Mouse (Mus musculus) neural tube, embryonic 11.5 days (tissue): ENCODE data around the gene Rab5a. TPM values are rescaled to one million over a fixed set of nuclear protein-coding genes. Genes with fewer than 3 reads are reported as not detected.

ENCODE experiments used
- ATAC-seq: fragments of 200-750 bp; cut with Nextera tagmentation; 2 replicates; pipeline ENCODE4 v1.8.0; 2017; ENCODE audit warnings: moderate number of reproducible peaks, mild to moderate bottlenecking, moderate TSS enrichment, moderate library complexity; ENCODE audit not compliant: insufficient read depth, low FRiP score, low TSS enrichment
- DNase-seq: peaks from one replicate; pipeline ENCODE4 v3.0.0-alpha.2; 2015; ENCODE audit warnings: low spot score
- H3K27ac ChIP-seq: fragments of 300-500 bp; sonication (generic); 2 replicates; pipeline ENCODE4 v1.5.1; 2014; ENCODE audit warnings: low read depth, mild to moderate bottlenecking, low read length
- H3K27me3 ChIP-seq: fragments of 300-500 bp; sonication (generic); 2 replicates; pipeline ENCODE4 v1.6.1; 2014; ENCODE audit warnings: mild to moderate bottlenecking, low read length, mixed read lengths; ENCODE audit not compliant: control insufficient read depth, insufficient read depth
- H3K36me3 ChIP-seq: fragments of 300-500 bp; sonication (generic); 2 replicates; pipeline ENCODE4 v1.6.1; 2014; ENCODE audit warnings: mild to moderate bottlenecking, low read length, moderate library complexity, mixed read lengths; ENCODE audit not compliant: control insufficient read depth, insufficient read depth
- H3K4me1 ChIP-seq: fragments of 300-500 bp; sonication (generic); 2 replicates; pipeline ENCODE4 v1.6.1; 2014; ENCODE audit warnings: low read length, mixed read lengths; ENCODE audit not compliant: control insufficient read depth, insufficient read depth
- H3K4me2 ChIP-seq: fragments of 300-500 bp; sonication (generic); 2 replicates; pipeline ENCODE4 v1.6.1; 2014; ENCODE audit warnings: low read depth, mild to moderate bottlenecking, moderate library complexity
- H3K4me3 ChIP-seq: fragments of 300-500 bp; sonication (generic); 2 replicates; pipeline ENCODE4 v1.5.1; 2014; ENCODE audit warnings: low read depth, low read length
- H3K9ac ChIP-seq: fragments of 300-500 bp; sonication (generic); 2 replicates; pipeline ENCODE4 v1.6.1; 2014; ENCODE audit warnings: mild to moderate bottlenecking, low read length
- H3K9me3 ChIP-seq: fragments of 300-500 bp; sonication (generic); 2 replicates; pipeline ENCODE4 v1.6.1; 2016; ENCODE audit warnings: low read length; ENCODE audit not compliant: control insufficient read depth
- WGBS: fragments of 180-500 bp; shearing (Covaris S2); extraction: QIAGEN DNeasy Blood & Tissue Kit; methylation state at CpG from one replicate; pipeline ENCODE4 v1.1.7; 2014; 5-methylcytosine and 5-hydroxymethylcytosine counted together
- polyA plus RNA-seq: library from polyadenylated mRNA; unstranded; fragments of >200 nt; fragmentation: Nextera tagmentation; extraction: Ambion mirVana; gene quantifications from 2 replicates; pipeline ENCODE4 v1.2.1, GENCODE M21; 2014

Gene Rab5a
- polyA plus RNA-seq, 1 experiment from 2014 or later, result 110 TPM

DNA sequence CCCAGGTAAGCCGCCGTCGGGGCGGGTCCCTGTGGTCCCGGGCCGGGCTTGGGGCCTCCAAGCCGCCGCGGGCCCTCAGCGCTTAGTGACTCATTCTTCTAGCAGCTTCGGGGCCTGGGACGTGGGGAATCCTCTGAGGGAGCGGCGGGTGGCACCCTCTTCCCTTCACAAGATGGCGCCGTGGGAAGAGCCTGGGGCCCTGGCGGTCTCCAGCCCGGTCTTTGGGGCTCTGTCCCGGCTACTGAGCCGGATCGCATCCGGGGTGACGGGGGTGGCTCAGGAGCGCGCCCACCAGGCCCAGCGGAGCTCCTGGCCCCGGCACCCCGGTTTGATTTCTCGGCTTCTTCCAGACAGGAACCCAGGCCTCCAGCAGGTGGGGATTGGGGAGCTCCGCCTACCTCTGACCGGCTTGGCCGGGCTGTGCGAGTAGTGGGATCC, 589 bp downstream of the Rab5a start:
- no peaks in the 10 kb centered on the region for H3K36me3 ChIP-seq
- peak; percentile 2 for ATAC-seq

DNA sequence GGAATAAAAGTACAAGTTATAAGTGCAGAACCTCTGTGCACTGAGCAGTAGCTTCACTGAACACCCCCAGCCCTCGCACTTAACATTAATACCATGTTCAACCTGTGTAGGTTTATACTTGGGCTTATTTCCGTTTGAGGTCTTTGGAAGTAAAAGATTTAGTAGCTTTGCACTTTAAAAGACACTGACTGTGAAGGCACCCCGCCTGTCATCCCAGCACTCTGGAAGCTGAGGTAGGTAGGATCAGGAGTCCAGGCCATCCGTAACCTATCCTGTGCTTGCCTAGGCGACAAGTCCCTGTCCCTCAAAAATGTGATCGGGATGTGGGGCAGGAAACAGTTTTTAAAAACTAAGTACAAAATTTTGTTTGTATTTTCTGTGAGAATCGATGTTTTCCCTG, 1.4 kb downstream of the Rab5a start:
- Histone ChIP-seq H3K27ac (no peak overlapping the region), H3K9me3 (no peaks in the 10 kb centered on the region), H3K9ac (no peak overlapping the region), H3K36me3 (no peaks in the 10 kb centered on the region), H3K4me2 (peak overlapping the region; percentile 66), H3K27me3 (no peaks in the 10 kb centered on the region), H3K4me3 (peak overlapping the region; percentile 97), H3K4me1 (peaks cover 12% of the 10 kb centered on the region)
- 60% methylated on average over 7 of the region's 7 CpGs for WGBS
- ATAC-seq (no peak), DNase-seq (no peak)

More for the DNA sequence above, 589 bp downstream of the Rab5a start:
- DNase-seq, result peak; percentile 67
- under 1% methylated on average over 25 of the region's 33 CpGs for WGBS
- peak overlapping the region; percentile 89 for H3K9ac ChIP-seq
- H3K27ac ChIP-seq, result peak overlapping the region; percentile 95
- peak overlapping the region; percentile 97 for H3K4me3 ChIP-seq
- peak overlapping the region; percentile 66 for H3K4me2 ChIP-seq
- no peaks in the 10 kb centered on the region for H3K9me3 ChIP-seq
- H3K27me3 ChIP-seq, result no peaks in the 10 kb centered on the region
- H3K4me1 ChIP-seq, result peaks cover 12% of the 10 kb centered on the region

DNA sequence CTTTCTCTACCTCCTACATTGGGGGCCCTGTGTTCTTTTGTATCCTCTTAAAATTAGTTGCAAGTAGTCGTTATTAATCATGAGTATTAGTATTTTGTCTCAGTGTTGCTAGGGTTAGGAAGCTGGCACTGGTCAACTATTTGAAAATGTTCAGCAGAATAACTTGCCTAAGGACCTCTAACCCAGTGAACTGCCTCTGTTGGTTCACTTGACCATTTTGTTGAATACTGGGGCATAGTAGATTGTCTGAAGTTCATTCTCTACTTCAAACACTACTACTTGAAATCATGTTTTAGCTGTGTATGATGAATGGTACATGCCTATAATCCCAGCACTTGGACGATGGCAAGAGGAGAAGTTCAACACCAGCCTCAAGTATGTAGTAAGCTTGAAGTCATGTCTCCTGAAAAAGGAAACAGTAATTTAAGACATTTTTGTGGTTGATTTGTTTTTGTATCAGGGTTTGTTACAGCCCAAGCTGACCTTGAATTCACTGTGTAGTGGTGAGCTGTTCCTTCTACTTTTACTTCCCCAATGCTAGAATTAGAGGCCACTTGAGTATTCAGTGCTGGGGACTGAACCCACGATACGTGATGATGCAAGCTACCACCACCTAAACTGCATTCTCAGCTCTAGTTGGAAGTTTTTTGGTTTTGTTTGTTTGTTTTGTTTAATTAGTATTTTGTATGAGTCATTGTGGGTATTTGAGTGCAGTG, 9.4 kb downstream of the Rab5a start:
- Histone ChIP-seq H3K27me3 (no peaks in the 10 kb centered on the region), H3K9me3 (no peaks in the 10 kb centered on the region), H3K4me1 (no peaks in the 10 kb centered on the region), H3K36me3 (peaks cover 2% of the 10 kb centered on the region; the same call in 1 of the 2 replicates), H3K4me2 (no peak overlapping the region), H3K4me3 (no peak overlapping the region), H3K9ac (no peak overlapping the region), H3K27ac (no peak overlapping the region)
- DNase-seq, result no peak
- ATAC-seq, result no peak
- 93% methylated on average over 4 of the region's 4 CpGs for WGBS

DNA sequence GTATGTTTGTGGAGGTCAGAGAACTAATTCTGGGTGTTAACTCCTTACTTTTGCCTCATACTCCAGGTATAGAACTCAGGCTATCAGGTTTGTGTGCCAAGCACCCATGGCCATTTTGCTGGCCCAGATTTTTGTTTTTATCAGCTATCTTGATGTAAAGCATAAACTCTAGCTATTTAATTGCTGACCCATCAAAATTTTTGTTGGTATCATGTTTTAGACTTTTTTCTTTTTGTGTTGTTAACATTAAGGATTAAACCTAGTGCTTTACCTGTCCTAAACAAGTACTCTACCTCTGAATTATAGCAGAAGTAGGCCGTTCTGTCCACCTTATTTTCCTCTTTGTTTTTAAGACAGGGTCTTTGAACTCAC, 10.0 kb downstream of the Rab5a start:
- WGBS, result 93% methylated on average over 1 of the region's 1 CpGs
- H3K9me3 ChIP-seq, result no peaks in the 10 kb centered on the region
- H3K4me2 ChIP-seq, result no peak overlapping the region
- no peaks in the 10 kb centered on the region for H3K4me1 ChIP-seq
- no peaks in the 10 kb centered on the region for H3K27me3 ChIP-seq
- no peak overlapping the region for H3K9ac ChIP-seq
- no peak for ATAC-seq
- no peak overlapping the region for H3K27ac ChIP-seq
- no peak for DNase-seq
- H3K4me3 ChIP-seq, result no peak overlapping the region
- peaks cover 2% of the 10 kb centered on the region; the same call in 1 of the 2 replicates for H3K36me3 ChIP-seq

- Histone ChIP-seq H3K4me3 (no peak overlapping the region), H3K36me3 (peaks cover 4% of the 10 kb centered on the region), H3K9ac (no peak overlapping the region), H3K4me2 (no peak overlapping the region), H3K27me3 (no peaks in the 10 kb centered on the region), H3K9me3 (no peaks in the 10 kb centered on the region), H3K4me1 (no peaks in the 10 kb centered on the region), H3K27ac (no peak overlapping the region)
- ATAC-seq (no peak), DNase-seq (no peak)
- 96% methylated on average over 2 of the region's 2 CpGs for WGBS
Measured at GRCm38 (mm10) chr17:53502966-53503365, 23.9 kb downstream of the Rab5a start.

DNA sequence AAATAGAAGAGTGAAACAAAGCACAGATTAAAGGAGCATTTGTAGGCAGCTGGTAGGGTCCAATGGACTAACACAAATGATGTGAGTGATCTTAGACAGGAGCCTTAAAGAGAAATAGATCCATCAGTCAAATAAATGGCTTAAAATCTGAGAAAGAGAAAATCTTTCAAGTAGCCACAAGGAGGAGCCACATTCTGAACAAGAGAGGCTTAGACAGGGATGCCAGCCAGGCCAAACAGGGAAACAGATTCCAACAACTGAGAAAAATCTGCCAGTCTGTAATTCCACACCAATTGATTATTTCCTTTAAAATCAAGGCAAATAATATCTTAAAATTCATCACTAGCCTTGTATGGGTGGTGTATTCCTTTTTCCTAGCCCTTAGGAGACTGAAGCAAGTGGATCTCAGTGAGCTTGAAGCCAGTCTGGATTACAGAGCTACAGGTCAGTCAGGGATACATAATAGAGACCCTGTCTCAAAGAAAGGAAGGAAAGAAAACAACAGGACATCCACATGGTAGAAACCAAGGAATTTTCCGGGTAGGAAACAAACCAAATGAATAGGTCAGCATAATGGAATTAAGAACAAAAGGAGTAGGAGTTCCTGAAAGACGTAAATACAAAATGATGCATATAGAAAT, 33.4 kb downstream of the Rab5a start:
- ATAC-seq, result no peak

GRCm38 (mm10) chr17:53519364-53519763, 40.3 kb downstream of the Rab5a start:
- no peak overlapping the region for H3K4me2 ChIP-seq
- H3K4me3 ChIP-seq, result no peak overlapping the region
- no peak overlapping the region for H3K27ac ChIP-seq
- no peaks in the 10 kb centered on the region for H3K4me1 ChIP-seq
- no peak for ATAC-seq
- no peaks in the 10 kb centered on the region for H3K36me3 ChIP-seq
- H3K9me3 ChIP-seq, result no peaks in the 10 kb centered on the region
- H3K9ac ChIP-seq, result no peak overlapping the region
- DNase-seq, result no peak
- H3K27me3 ChIP-seq, result no peaks in the 10 kb centered on the region

More for the DNA sequence above, 33.4 kb downstream of the Rab5a start:
- DNase-seq, result no peak
- WGBS, result 86% methylated on average over 2 of the region's 2 CpGs
- Histone ChIP-seq H3K36me3 (no peaks in the 10 kb centered on the region), H3K9ac (no peak overlapping the region), H3K4me1 (no peaks in the 10 kb centered on the region), H3K9me3 (no peaks in the 10 kb centered on the region), H3K4me2 (no peak overlapping the region), H3K27me3 (no peaks in the 10 kb centered on the region), H3K4me3 (no peak overlapping the region), H3K27ac (no peak overlapping the region)

DNA sequence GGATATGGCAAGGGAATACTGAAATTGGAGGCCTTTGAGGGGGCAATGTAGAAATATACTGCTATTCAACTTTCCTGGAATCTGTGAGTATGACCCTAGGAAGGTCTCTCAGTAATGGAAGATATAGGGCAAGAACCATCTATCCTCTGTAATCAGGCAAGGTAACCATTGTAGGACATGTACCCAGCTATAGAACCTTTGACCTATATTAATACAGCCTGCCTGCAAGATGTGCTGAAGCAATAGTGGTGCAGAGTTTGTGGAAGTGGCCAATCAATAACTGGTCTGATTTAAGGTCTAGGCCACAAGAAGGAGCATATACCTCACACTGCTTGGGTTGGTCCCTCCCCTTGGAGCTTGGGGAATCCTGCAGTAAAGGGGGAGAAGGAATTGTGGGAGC, 41.5 kb downstream of the Rab5a start:
- no peak overlapping the region for H3K9ac ChIP-seq
- H3K9me3 ChIP-seq, result no peaks in the 10 kb centered on the region
- H3K4me2 ChIP-seq, result no peak overlapping the region
- no peaks in the 10 kb centered on the region for H3K36me3 ChIP-seq
- ATAC-seq (no peak), DNase-seq (no peak)
- no peaks in the 10 kb centered on the region for H3K27me3 ChIP-seq
- H3K27ac ChIP-seq, result no peak overlapping the region
- no peak overlapping the region for H3K4me3 ChIP-seq
- no peaks in the 10 kb centered on the region for H3K4me1 ChIP-seq

DNA sequence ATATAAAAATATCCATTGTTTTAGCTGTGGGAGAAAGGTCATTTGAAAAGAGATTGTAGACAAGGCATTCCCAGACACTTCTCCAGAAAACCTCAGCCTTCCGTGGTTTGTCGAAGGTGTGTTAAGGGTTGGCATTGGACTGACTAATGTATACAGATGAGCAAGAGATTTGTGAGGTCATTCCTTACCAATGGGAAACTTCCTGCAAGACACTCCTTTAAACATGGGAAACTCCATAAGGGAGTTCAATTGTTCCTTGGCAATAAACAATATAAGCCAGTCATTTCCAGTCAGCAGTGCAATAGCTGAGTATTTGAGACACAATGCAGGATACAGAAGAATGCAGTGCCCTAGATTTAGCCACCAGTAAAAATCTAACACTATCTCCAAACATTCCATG, 49.0 kb downstream of the Rab5a start:
- Histone ChIP-seq H3K27ac (no peak overlapping the region), H3K4me3 (no peak overlapping the region), H3K27me3 (no peaks in the 10 kb centered on the region), H3K4me1 (no peaks in the 10 kb centered on the region), H3K4me2 (no peak overlapping the region), H3K9ac (no peak overlapping the region), H3K9me3 (no peaks in the 10 kb centered on the region), H3K36me3 (no peaks in the 10 kb centered on the region)
- DNase-seq, result no peak
- ATAC-seq, result no peak
- 99% methylated on average over 2 of the region's 2 CpGs for WGBS
